Mouse (Mus musculus): ENCODE measurements around the gene Cmtm8. TPM values are rescaled to one million over a fixed set of nuclear protein-coding genes. Genes with fewer than 3 reads are reported as not detected.

Gene Cmtm8
- polyA plus RNA-seq, 1 experiment from 2014 or later, result 9.1 TPM

- Histone ChIP-seq H3K4me3 (replicated peaks) (no peak overlapping the region), H3K27ac (no peak overlapping the region), H3K9me3 (no peaks in the 10 kb centered on the region), H3K36me3 (no peaks in the 10 kb centered on the region), H3K4me2 (replicated peaks) (no peak overlapping the region), H3K9ac (replicated peaks) (no peak overlapping the region), H3K27me3 (no peaks in the 10 kb centered on the region), H3K4me1 (replicated peaks) (no peaks in the 10 kb centered on the region)
- no peak for ATAC-seq
- 70% methylated on average over 7 of the region's 7 CpGs for WGBS
These were observed 26.9 kb downstream of the Cmtm8 start for GRCm38 (mm10) chr9:114817012-114817411.

- no peak for ATAC-seq
- 98% methylated on average over 7 of the region's 7 CpGs for WGBS
These were observed 27.8 kb downstream of the Cmtm8 start for GRCm38 (mm10) chr9:114816121-114816520.

GRCm38 (mm10) chr9:114815315-114815714 lies 28.6 kb downstream of the Cmtm8 start:
- ATAC-seq, result no peak
- Histone ChIP-seq H3K4me1 (replicated peaks) (no peaks in the 10 kb centered on the region), H3K4me3 (replicated peaks) (no peak overlapping the region), H3K27me3 (no peaks in the 10 kb centered on the region), H3K36me3 (no peaks in the 10 kb centered on the region), H3K9ac (replicated peaks) (no peak overlapping the region), H3K27ac (no peak overlapping the region), H3K9me3 (no peaks in the 10 kb centered on the region), H3K4me2 (replicated peaks) (no peak overlapping the region)
- WGBS, result 86% methylated on average over 4 of the region's 4 CpGs

More at GRCm38 (mm10) chr9:114816121-114816520, 27.8 kb downstream of the Cmtm8 start:
- Histone ChIP-seq H3K4me1 (replicated peaks) (no peaks in the 10 kb centered on the region), H3K27me3 (no peaks in the 10 kb centered on the region), H3K27ac (no peak overlapping the region), H3K4me2 (replicated peaks) (no peak overlapping the region), H3K4me3 (replicated peaks) (no peak overlapping the region), H3K36me3 (no peaks in the 10 kb centered on the region), H3K9me3 (no peaks in the 10 kb centered on the region), H3K9ac (replicated peaks) (no peak overlapping the region)

GRCm38 (mm10) chr9:114812001-114812400 lies 32.0 kb downstream of the Cmtm8 start:
- no peak for ATAC-seq
- H3K27ac ChIP-seq, result no peak overlapping the region
- no peaks in the 10 kb centered on the region for H3K36me3 ChIP-seq
- no peak overlapping the region for H3K4me2 ChIP-seq (replicated peaks)
- no peak overlapping the region for H3K9ac ChIP-seq (replicated peaks)
- H3K27me3 ChIP-seq, result no peaks in the 10 kb centered on the region
- H3K9me3 ChIP-seq, result no peaks in the 10 kb centered on the region
- H3K4me3 ChIP-seq (replicated peaks), result no peak overlapping the region
- 83% methylated on average over 4 of the region's 4 CpGs for WGBS
- H3K4me1 ChIP-seq (replicated peaks), result no peaks in the 10 kb centered on the region

GRCm38 (mm10) chr9:114810837-114811236 lies 33.1 kb downstream of the Cmtm8 start:
- Histone ChIP-seq H3K4me2 (replicated peaks) (no peak overlapping the region), H3K9ac (replicated peaks) (no peak overlapping the region), H3K9me3 (no peaks in the 10 kb centered on the region), H3K27ac (no peak overlapping the region), H3K36me3 (no peaks in the 10 kb centered on the region), H3K27me3 (no peaks in the 10 kb centered on the region), H3K4me3 (replicated peaks) (no peak overlapping the region), H3K4me1 (replicated peaks) (no peaks in the 10 kb centered on the region)
- no peak for ATAC-seq
- WGBS, result 78% methylated on average over 11 of the region's 11 CpGs

- Histone ChIP-seq H3K4me2 (replicated peaks) (no peak overlapping the region), H3K4me1 (replicated peaks) (0 out of 2 replicates have a peak, but pooled peaks cover 3% of the 10 kb centered on the region), H3K36me3 (no peaks in the 10 kb centered on the region), H3K27me3 (no peaks in the 10 kb centered on the region), H3K9me3 (no peaks in the 10 kb centered on the region), H3K9ac (replicated peaks) (no peak overlapping the region), H3K27ac (no peak overlapping the region), H3K4me3 (replicated peaks) (no peak overlapping the region)
- no peak for ATAC-seq
- WGBS, result 92% methylated on average over 5 of the region's 5 CpGs
These were observed 35.3 kb downstream of the Cmtm8 start for GRCm38 (mm10) chr9:114808671-114809070.

GRCm38 (mm10) chr9:114807261-114807660 lies 36.7 kb downstream of the Cmtm8 start:
- no peaks in the 10 kb centered on the region for H3K36me3 ChIP-seq
- H3K4me1 ChIP-seq (replicated peaks), result 0 out of 2 replicates have a peak, but pooled peaks cover 3% of the 10 kb centered on the region
- H3K4me2 ChIP-seq (replicated peaks), result no peak overlapping the region
- H3K9me3 ChIP-seq, result no peaks in the 10 kb centered on the region
- no peak overlapping the region for H3K27ac ChIP-seq
- ATAC-seq, result no peak
- no peak overlapping the region for H3K4me3 ChIP-seq (replicated peaks)
- H3K9ac ChIP-seq (replicated peaks), result no peak overlapping the region
- H3K27me3 ChIP-seq, result no peaks in the 10 kb centered on the region
- WGBS, result 68% methylated on average over 8 of the region's 8 CpGs

- Histone ChIP-seq H3K27me3 (0 out of 2 replicates have a peak, but pooled peaks cover 7% of the 10 kb centered on the region), H3K36me3 (no peaks in the 10 kb centered on the region), H3K9ac (replicated peaks) (no peak overlapping the region), H3K27ac (no peak overlapping the region), H3K4me2 (replicated peaks) (no peak overlapping the region), H3K9me3 (no peaks in the 10 kb centered on the region), H3K4me1 (replicated peaks) (peaks cover 8% of the 10 kb centered on the region), H3K4me3 (replicated peaks) (no peak overlapping the region)
- 70% methylated on average over 19 of the region's 19 CpGs for WGBS
- peak; percentile 56 for ATAC-seq
These were observed 38.7 kb downstream of the Cmtm8 start for GRCm38 (mm10) chr9:114805151-114805671.

- Histone ChIP-seq H3K9me3 (no peaks in the 10 kb centered on the region), H3K27me3 (0 out of 2 replicates have a peak, but pooled peaks cover 7% of the 10 kb centered on the region), H3K36me3 (no peaks in the 10 kb centered on the region), H3K9ac (replicated peaks) (no peak overlapping the region), H3K4me3 (replicated peaks) (no peak overlapping the region), H3K4me1 (replicated peaks) (peaks cover 21% of the 10 kb centered on the region), H3K27ac (no peak overlapping the region), H3K4me2 (replicated peaks) (no peak overlapping the region)
- WGBS, result 74% methylated on average over 1 of the region's 1 CpGs
- ATAC-seq, result no peak
These were observed 41.8 kb downstream of the Cmtm8 start for GRCm38 (mm10) chr9:114802191-114802590.

- H3K27ac ChIP-seq, result no peak overlapping the region
- H3K9ac ChIP-seq (replicated peaks), result peak overlapping the region; percentile 12; the same call in 1 of the 2 replicates
- no peak overlapping the region for H3K4me2 ChIP-seq (replicated peaks)
- no peaks in the 10 kb centered on the region for H3K9me3 ChIP-seq
- H3K4me1 ChIP-seq (replicated peaks), result peaks cover 26% of the 10 kb centered on the region
- 18% methylated on average over 15 of the region's 15 CpGs for WGBS
- no peak overlapping the region for H3K4me3 ChIP-seq (replicated peaks)
- no peak for ATAC-seq
- H3K36me3 ChIP-seq, result no peaks in the 10 kb centered on the region
- 0 out of 2 replicates have a peak, but pooled peaks cover 7% of the 10 kb centered on the region for H3K27me3 ChIP-seq
These were observed 42.7 kb downstream of the Cmtm8 start for GRCm38 (mm10) chr9:114801301-114801700.

- Histone ChIP-seq H3K27ac (no peak overlapping the region), H3K9me3 (no peaks in the 10 kb centered on the region), H3K4me2 (replicated peaks) (no peak overlapping the region), H3K4me3 (replicated peaks) (no peak overlapping the region), H3K4me1 (replicated peaks) (peaks cover 22% of the 10 kb centered on the region), H3K9ac (replicated peaks) (no peak overlapping the region), H3K27me3 (0 out of 2 replicates have a peak, but pooled peaks cover 7% of the 10 kb centered on the region), H3K36me3 (no peaks in the 10 kb centered on the region)
- WGBS, result 45% methylated on average over 10 of the region's 10 CpGs
- ATAC-seq, result no peak
These were observed 44.4 kb downstream of the Cmtm8 start for GRCm38 (mm10) chr9:114799498-114800107.

- H3K27me3 ChIP-seq, result 0 out of 2 replicates have a peak, but pooled peaks cover 7% of the 10 kb centered on the region
- H3K9ac ChIP-seq (replicated peaks), result no peak overlapping the region
- peaks cover 22% of the 10 kb centered on the region for H3K4me1 ChIP-seq (replicated peaks)
- no peaks in the 10 kb centered on the region for H3K9me3 ChIP-seq
- no peaks in the 10 kb centered on the region for H3K36me3 ChIP-seq
- no peak overlapping the region for H3K4me2 ChIP-seq (replicated peaks)
- 42% methylated on average over 6 of the region's 6 CpGs for WGBS
- no peak overlapping the region for H3K27ac ChIP-seq
- no peak overlapping the region for H3K4me3 ChIP-seq (replicated peaks)
- no peak for ATAC-seq
These were observed 45.1 kb downstream of the Cmtm8 start for GRCm38 (mm10) chr9:114798845-114799244.

All from midbrain, embryonic 13.5 days (tissue).